Mouse (Mus musculus) cerebellum, adult 11-12 months (tissue): ENCODE measurements around the gene Epb41l3.

ENCODE experiments used
- DNase-seq: peaks from one replicate; pipeline ENCODE4 v3.0.0; 2022

Gene Epb41l3

GRCm38 (mm10) chr17:69192863-69193493 is 117.5 kb downstream of the Epb41l3 start:
- DNase-seq, result no peak

- DNase-seq, result no peak
Measured at GRCm38 (mm10) chr17:69194599-69194998, 119.1 kb downstream of the Epb41l3 start.

- no peak for DNase-seq
Measured at GRCm38 (mm10) chr17:69195758-69196157, 120.3 kb downstream of the Epb41l3 start.

- DNase-seq, result no peak
Measured at GRCm38 (mm10) chr17:69196656-69197055, 121.2 kb downstream of the Epb41l3 start.

GRCm38 (mm10) chr17:69198805-69199204 is 123.3 kb downstream of the Epb41l3 start:
- DNase-seq, result no peak

GRCm38 (mm10) chr17:69199827-69200226 is 124.3 kb downstream of the Epb41l3 start:
- DNase-seq, result no peak

- DNase-seq, result no peak
Measured at GRCm38 (mm10) chr17:69200936-69201335, 125.5 kb downstream of the Epb41l3 start.

GRCm38 (mm10) chr17:69205282-69205999 is 130.0 kb downstream of the Epb41l3 start:
- DNase-seq, result no peak

- no peak for DNase-seq
Measured at GRCm38 (mm10) chr17:69207562-69208312, 132.3 kb downstream of the Epb41l3 start.

- DNase-seq, result no peak
Measured at GRCm38 (mm10) chr17:69211065-69211464, 135.6 kb downstream of the Epb41l3 start.

GRCm38 (mm10) chr17:69216120-69216519 is 140.6 kb downstream of the Epb41l3 start:
- DNase-seq, result no peak

GRCm38 (mm10) chr17:69220849-69221248 is 145.4 kb downstream of the Epb41l3 start:
- no peak for DNase-seq

GRCm38 (mm10) chr17:69221377-69221776 is 145.9 kb downstream of the Epb41l3 start:
- DNase-seq, result no peak

GRCm38 (mm10) chr17:69221966-69222692 is 146.6 kb downstream of the Epb41l3 start:
- DNase-seq, result no peak

- DNase-seq, result no peak
Measured at GRCm38 (mm10) chr17:69225996-69226395, 150.5 kb downstream of the Epb41l3 start.

GRCm38 (mm10) chr17:69227426-69228014 is 152.0 kb downstream of the Epb41l3 start:
- DNase-seq, result no peak

GRCm38 (mm10) chr17:69229451-69229850 is 154.0 kb downstream of the Epb41l3 start:
- no peak for DNase-seq

- DNase-seq, result no peak
Measured at GRCm38 (mm10) chr17:69230131-69230621, 154.7 kb downstream of the Epb41l3 start.

- no peak for DNase-seq
Measured at GRCm38 (mm10) chr17:69231360-69231759, 155.9 kb downstream of the Epb41l3 start.

GRCm38 (mm10) chr17:69237172-69237571 is 161.7 kb downstream of the Epb41l3 start:
- no peak for DNase-seq

GRCm38 (mm10) chr17:69238810-69239373 is 163.4 kb downstream of the Epb41l3 start:
- DNase-seq, result no peak

GRCm38 (mm10) chr17:69239423-69239822 is 163.9 kb downstream of the Epb41l3 start:
- DNase-seq, result no peak
